Mouse (Mus musculus): Measurements from ENCODE around the gene Ccdc190. TPM values are rescaled to one million over a fixed set of nuclear protein-coding genes. Genes with fewer than 3 reads are reported as not detected.
A peak's percentile ranks its signal among the peaks of the same experiment; 100 is the strongest.

Ccdc190 gene
- 10 to 100 TPM; 13.1 to 16.7 TPM for total RNA-seq (2021)
- long read RNA-seq, experiment 1, partial matches to known transcripts: 1 of 3 reads
- long read RNA-seq, experiment 1, other reads (novel, unspliced or antisense): 2 of 3 reads
- long read RNA-seq, experiment 2, partial matches to known transcripts: 1 of 4 reads
- long read RNA-seq, experiment 2, other reads (novel, unspliced or antisense): 1 of 4 reads

GRCm38 (mm10) chr1:169928454-169928971, at the start of gene Ccdc190:
Gene Ccdc190, plus strand, starts transcription at chr1:169928648.
- DNase-seq (ENCODE audit: low spot score in 2 of 2): peak in 1 of 2 experiments; percentile 72

- DNase-seq (ENCODE audit: low spot score in 2 of 2): no peak
These were observed 49.4 kb upstream of the Ccdc190 start for GRCm38 (mm10) chr1:169879060-169879459.

- DNase-seq (ENCODE audit: low spot score in 2 of 2): no peak
These were observed 48.3 kb upstream of the Ccdc190 start for GRCm38 (mm10) chr1:169880181-169880580.

- DNase-seq (ENCODE audit: low spot score in 2 of 2): peak in 1 of 2 experiments; percentile 21
These were observed 45.3 kb upstream of the Ccdc190 start for GRCm38 (mm10) chr1:169883081-169883565.

GRCm38 (mm10) chr1:169889250-169889649, 39.2 kb upstream of the Ccdc190 start:
- DNase-seq (ENCODE audit: low spot score in 2 of 2): no peak

- no peak for DNase-seq (ENCODE audit: low spot score in 2 of 2)
These were observed 34.5 kb upstream of the Ccdc190 start for GRCm38 (mm10) chr1:169893976-169894375.

GRCm38 (mm10) chr1:169895686-169896085, 32.8 kb upstream of the Ccdc190 start:
- DNase-seq (ENCODE audit: low spot score in 2 of 2): no peak

- DNase-seq (ENCODE audit: low spot score in 2 of 2): no peak
These were observed 30.5 kb upstream of the Ccdc190 start for GRCm38 (mm10) chr1:169897916-169898315.

GRCm38 (mm10) chr1:169898607-169899006, 29.8 kb upstream of the Ccdc190 start:
- DNase-seq (ENCODE audit: low spot score in 2 of 2): no peak

- no peak for DNase-seq (ENCODE audit: low spot score in 2 of 2)
These were observed 27.6 kb upstream of the Ccdc190 start for GRCm38 (mm10) chr1:169900771-169901336.

GRCm38 (mm10) chr1:169909163-169909562, 19.3 kb upstream of the Ccdc190 start:
- DNase-seq (ENCODE audit: low spot score in 2 of 2): no peak

GRCm38 (mm10) chr1:169909659-169910058, 18.8 kb upstream of the Ccdc190 start:
- DNase-seq (ENCODE audit: low spot score in 2 of 2): no peak

GRCm38 (mm10) chr1:169910751-169911150, 17.7 kb upstream of the Ccdc190 start:
- DNase-seq (ENCODE audit: low spot score in 2 of 2): no peak

- DNase-seq (ENCODE audit: low spot score in 2 of 2): no peak
These were observed 16.9 kb upstream of the Ccdc190 start for GRCm38 (mm10) chr1:169911526-169911925.

- no peak for DNase-seq (ENCODE audit: low spot score in 2 of 2)
These were observed 11.8 kb upstream of the Ccdc190 start for GRCm38 (mm10) chr1:169916659-169917058.

- no peak for DNase-seq (ENCODE audit: low spot score in 2 of 2)
These were observed 11.2 kb upstream of the Ccdc190 start for GRCm38 (mm10) chr1:169917115-169917796.

GRCm38 (mm10) chr1:169917998-169918397, 10.4 kb upstream of the Ccdc190 start:
- peak; percentile 63 to 67 for DNase-seq (ENCODE audit: low spot score in 2 of 2)

- DNase-seq (ENCODE audit: low spot score in 2 of 2): peak; percentile 78 to 84
These were observed 9.2 kb upstream of the Ccdc190 start for GRCm38 (mm10) chr1:169919211-169919610.

- peak in 1 of 2 experiments; percentile 52 for DNase-seq (ENCODE audit: low spot score in 2 of 2)
These were observed 6.7 kb upstream of the Ccdc190 start for GRCm38 (mm10) chr1:169921710-169922211.

GRCm38 (mm10) chr1:169924567-169924966, 3.9 kb upstream of the Ccdc190 start:
- DNase-seq (ENCODE audit: low spot score in 2 of 2): no peak

- no peak for DNase-seq (ENCODE audit: low spot score in 2 of 2)
These were observed 587 bp upstream of the Ccdc190 start for GRCm38 (mm10) chr1:169927753-169928369.
